Mouse (Mus musculus): Measurements from ENCODE around the gene Inpp5a. TPM values are rescaled to one million over a fixed set of nuclear protein-coding genes. Genes with fewer than 3 reads are reported as not detected.
A peak's percentile ranks its signal among the peaks of the same experiment; 100 is the strongest.

Gene Inpp5a
- 96.3 and 104 TPM in 2 replicates for polyA plus RNA-seq (2016; fragmentation: Nextera tagmentation; extraction: Ambion mirVana)

GRCm38 (mm10) chr7:139388670-139389212 is at the start of gene Inpp5a:
Gene Inpp5a, plus strand, starts transcription at chr7:139389109.
- peaks cover under 1% of the 10 kb centered on the region; the same call in 1 of the 2 replicates for H3K36me3 ChIP-seq
- peak within 1 kb of the TSS; percentile 90 for H3K4me3 ChIP-seq
- H3K4me2 ChIP-seq: peak within 1 kb of the TSS; percentile 75
- 0% methylated on average over 39 of the region's 47 CpGs for WGBS
- peak; percentile 98 for ATAC-seq (ENCODE audit: insufficient number of reproducible peaks, low FRiP score)
- peak within 1 kb of the TSS; percentile 90 for H3K27ac ChIP-seq (ENCODE audit: poor library complexity, severe bottlenecking)
- H3K4me1 ChIP-seq (replicated peaks): peaks cover 48% of the 10 kb centered on the region
- H3K27me3 ChIP-seq (replicated peaks): no peaks in the 10 kb centered on the region
- peak within 1 kb of the TSS; percentile 99 for H3K9ac ChIP-seq
- H3K9me3 ChIP-seq (replicated peaks): no peaks in the 10 kb centered on the region

GRCm38 (mm10) chr7:139339184-139339583 is 49.7 kb upstream of the Inpp5a start:
- WGBS: 55% methylated on average over 3 of the region's 3 CpGs
- Histone ChIP-seq H3K4me1 (replicated peaks) (peaks cover 10% of the 10 kb centered on the region), H3K27me3 (replicated peaks) (no peaks in the 10 kb centered on the region), H3K27ac (ENCODE audit: poor library complexity, severe bottlenecking) (peak overlapping the region; percentile 52), H3K4me2 (no peak overlapping the region), H3K36me3 (no peaks in the 10 kb centered on the region), H3K9ac (no peak overlapping the region), H3K4me3 (no peak overlapping the region), H3K9me3 (replicated peaks) (no peaks in the 10 kb centered on the region)
- ATAC-seq (ENCODE audit: insufficient number of reproducible peaks, low FRiP score): no peak

- ATAC-seq (ENCODE audit: insufficient number of reproducible peaks, low FRiP score): no peak
- H3K4me1 ChIP-seq (replicated peaks): peaks cover 10% of the 10 kb centered on the region
Observed at GRCm38 (mm10) chr7:139341020-139341660, 47.8 kb upstream of the Inpp5a start.

GRCm38 (mm10) chr7:139342809-139343208 is 46.1 kb upstream of the Inpp5a start:
- H3K27me3 ChIP-seq (replicated peaks): no peaks in the 10 kb centered on the region
- WGBS: 79% methylated on average over 5 of the region's 5 CpGs
- H3K4me1 ChIP-seq (replicated peaks): peaks cover 10% of the 10 kb centered on the region
- H3K9ac ChIP-seq: no peak overlapping the region
- ATAC-seq (ENCODE audit: insufficient number of reproducible peaks, low FRiP score): no peak
- no peak overlapping the region for H3K4me3 ChIP-seq
- H3K36me3 ChIP-seq: no peaks in the 10 kb centered on the region
- no peak overlapping the region for H3K4me2 ChIP-seq
- H3K27ac ChIP-seq (ENCODE audit: poor library complexity, severe bottlenecking): no peak overlapping the region
- no peaks in the 10 kb centered on the region for H3K9me3 ChIP-seq (replicated peaks)

More at GRCm38 (mm10) chr7:139341020-139341660, 47.8 kb upstream of the Inpp5a start:
- H3K27me3 ChIP-seq (replicated peaks): no peaks in the 10 kb centered on the region
- H3K9me3 ChIP-seq (replicated peaks): no peaks in the 10 kb centered on the region
- no peaks in the 10 kb centered on the region for H3K36me3 ChIP-seq
- WGBS: 73% methylated on average over 4 of the region's 4 CpGs
- H3K9ac ChIP-seq: no peak overlapping the region
- H3K4me3 ChIP-seq: no peak overlapping the region
- no peak overlapping the region for H3K27ac ChIP-seq (ENCODE audit: poor library complexity, severe bottlenecking)
- H3K4me2 ChIP-seq: no peak overlapping the region

GRCm38 (mm10) chr7:139347051-139347450 is 41.9 kb upstream of the Inpp5a start:
- Histone ChIP-seq H3K9me3 (replicated peaks) (no peaks in the 10 kb centered on the region), H3K36me3 (no peaks in the 10 kb centered on the region), H3K27me3 (replicated peaks) (no peaks in the 10 kb centered on the region), H3K4me2 (no peak overlapping the region), H3K4me1 (replicated peaks) (peaks cover 16% of the 10 kb centered on the region), H3K4me3 (no peak overlapping the region), H3K27ac (ENCODE audit: poor library complexity, severe bottlenecking) (no peak overlapping the region), H3K9ac (no peak overlapping the region)
- 52% methylated on average over 7 of the region's 7 CpGs for WGBS
- ATAC-seq (ENCODE audit: insufficient number of reproducible peaks, low FRiP score): no peak

- no peaks in the 10 kb centered on the region for H3K36me3 ChIP-seq
- no peak for ATAC-seq (ENCODE audit: insufficient number of reproducible peaks, low FRiP score)
Observed at GRCm38 (mm10) chr7:139350606-139351005, 38.3 kb upstream of the Inpp5a start.

GRCm38 (mm10) chr7:139354370-139355139 is 34.4 kb upstream of the Inpp5a start:
- no peaks in the 10 kb centered on the region for H3K9me3 ChIP-seq (replicated peaks)
- no peak for ATAC-seq (ENCODE audit: insufficient number of reproducible peaks, low FRiP score)
- no peak overlapping the region for H3K4me3 ChIP-seq
- no peaks in the 10 kb centered on the region for H3K36me3 ChIP-seq
- H3K27ac ChIP-seq (ENCODE audit: poor library complexity, severe bottlenecking): no peak overlapping the region
- 73% methylated on average over 4 of the region's 4 CpGs for WGBS
- no peak overlapping the region for H3K4me2 ChIP-seq
- H3K4me1 ChIP-seq (replicated peaks): peaks cover 18% of the 10 kb centered on the region
- H3K9ac ChIP-seq: no peak overlapping the region
- H3K27me3 ChIP-seq (replicated peaks): no peaks in the 10 kb centered on the region

More at GRCm38 (mm10) chr7:139350606-139351005, 38.3 kb upstream of the Inpp5a start:
- H3K4me3 ChIP-seq: no peak overlapping the region
- no peaks in the 10 kb centered on the region for H3K27me3 ChIP-seq (replicated peaks)
- peaks cover 16% of the 10 kb centered on the region for H3K4me1 ChIP-seq (replicated peaks)
- 32% methylated on average over 3 of the region's 3 CpGs for WGBS
- H3K4me2 ChIP-seq: no peak overlapping the region
- no peaks in the 10 kb centered on the region for H3K9me3 ChIP-seq (replicated peaks)
- no peak overlapping the region for H3K27ac ChIP-seq (ENCODE audit: poor library complexity, severe bottlenecking)
- no peak overlapping the region for H3K9ac ChIP-seq

- Histone ChIP-seq H3K27ac (ENCODE audit: poor library complexity, severe bottlenecking) (no peak overlapping the region), H3K4me1 (replicated peaks) (peaks cover 19% of the 10 kb centered on the region), H3K27me3 (replicated peaks) (no peaks in the 10 kb centered on the region), H3K4me2 (no peak overlapping the region), H3K9ac (no peak overlapping the region), H3K4me3 (no peak overlapping the region), H3K9me3 (replicated peaks) (no peaks in the 10 kb centered on the region), H3K36me3 (no peaks in the 10 kb centered on the region)
- ATAC-seq (ENCODE audit: insufficient number of reproducible peaks, low FRiP score): no peak
- WGBS: 66% methylated on average over 2 of the region's 2 CpGs
Observed at GRCm38 (mm10) chr7:139357043-139357442, 31.9 kb upstream of the Inpp5a start.

GRCm38 (mm10) chr7:139359906-139360305 is 29.0 kb upstream of the Inpp5a start:
- no peaks in the 10 kb centered on the region for H3K9me3 ChIP-seq (replicated peaks)
- H3K9ac ChIP-seq: no peak overlapping the region
- H3K36me3 ChIP-seq: no peaks in the 10 kb centered on the region
- peak overlapping the region; percentile 8 for H3K27ac ChIP-seq (ENCODE audit: poor library complexity, severe bottlenecking)
- H3K4me1 ChIP-seq (replicated peaks): peaks cover 45% of the 10 kb centered on the region
- ATAC-seq (ENCODE audit: insufficient number of reproducible peaks, low FRiP score): no peak
- H3K4me3 ChIP-seq: no peak overlapping the region
- no peak overlapping the region for H3K4me2 ChIP-seq
- no peaks in the 10 kb centered on the region for H3K27me3 ChIP-seq (replicated peaks)
- 54% methylated on average over 4 of the region's 4 CpGs for WGBS

- Histone ChIP-seq H3K9ac (no peak overlapping the region), H3K4me1 (replicated peaks) (peaks cover 56% of the 10 kb centered on the region), H3K27me3 (replicated peaks) (no peaks in the 10 kb centered on the region), H3K4me2 (no peak overlapping the region), H3K27ac (ENCODE audit: poor library complexity, severe bottlenecking) (peak overlapping the region; percentile 16), H3K9me3 (replicated peaks) (no peaks in the 10 kb centered on the region), H3K36me3 (no peaks in the 10 kb centered on the region), H3K4me3 (no peak overlapping the region)
- ATAC-seq (ENCODE audit: insufficient number of reproducible peaks, low FRiP score): no peak
- WGBS: 63% methylated on average over 3 of the region's 3 CpGs
Observed at GRCm38 (mm10) chr7:139360890-139361559, 27.9 kb upstream of the Inpp5a start.

GRCm38 (mm10) chr7:139361799-139362198 is 27.1 kb upstream of the Inpp5a start:
- 86% methylated on average over 5 of the region's 5 CpGs for WGBS
- Histone ChIP-seq H3K27me3 (replicated peaks) (no peaks in the 10 kb centered on the region), H3K9me3 (replicated peaks) (no peaks in the 10 kb centered on the region), H3K4me2 (no peak overlapping the region), H3K4me3 (no peak overlapping the region), H3K27ac (ENCODE audit: poor library complexity, severe bottlenecking) (no peak overlapping the region), H3K9ac (no peak overlapping the region), H3K36me3 (no peaks in the 10 kb centered on the region), H3K4me1 (replicated peaks) (peaks cover 63% of the 10 kb centered on the region)
- no peak for ATAC-seq (ENCODE audit: insufficient number of reproducible peaks, low FRiP score)
